Mouse (Mus musculus): ENCODE data around the gene Apol8. TPM values are rescaled to one million over a fixed set of nuclear protein-coding genes. Genes with fewer than 3 reads are reported as not detected.
"Not testable (repeated sequence)": the region's sequence is repeated elsewhere in the genome, so short reads cannot be mapped to it uniquely, and the experiment has no call there.

Apol8 gene
- polyA plus RNA-seq, 1 experiment = not detected

- H3K4me3 ChIP-seq (ENCODE audit: insufficient read depth, low read depth, low read length) = no peak overlapping the region
- no peaks in the 10 kb centered on the region for H3K4me1 ChIP-seq (ENCODE audit: control insufficient read depth, insufficient read depth, insufficient read length, low read length)
- no peak overlapping the region for H3K27ac ChIP-seq (replicated peaks; ENCODE audit: low read depth, low read length)
Measured at GRCm38 (mm10) chr15:77748414-77748813, 8.4 kb downstream of the Apol8 start.

DNA sequence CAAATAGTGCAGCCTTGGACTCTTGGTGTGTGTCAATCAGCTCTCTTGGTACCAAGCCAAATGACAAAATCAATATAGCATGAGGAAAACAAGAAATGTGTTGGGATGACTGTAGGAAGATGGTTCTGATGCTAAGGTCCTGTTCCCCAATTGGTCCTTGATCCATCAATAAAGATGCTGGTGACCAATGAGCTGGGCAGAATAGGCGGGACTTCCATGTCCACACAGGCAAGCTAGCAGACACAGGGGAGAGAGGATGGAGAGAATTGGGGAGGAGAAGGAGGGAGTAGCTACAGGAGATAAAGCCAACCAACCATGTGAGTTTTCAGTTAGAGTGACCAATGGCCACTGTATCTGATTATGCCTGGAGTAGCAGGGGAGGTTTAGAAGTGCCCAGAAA lies 10.5 kb downstream of the Apol8 start:
- no peak overlapping the region for H3K4me3 ChIP-seq (ENCODE audit: insufficient read depth, low read depth, low read length)
- no peak overlapping the region for H3K27ac ChIP-seq (replicated peaks; ENCODE audit: low read depth, low read length)
- no peaks in the 10 kb centered on the region for H3K4me1 ChIP-seq (ENCODE audit: control insufficient read depth, insufficient read depth, insufficient read length, low read length)

GRCm38 (mm10) chr15:77745081-77745480 lies 11.7 kb downstream of the Apol8 start:
- Histone ChIP-seq H3K27ac (replicated peaks; ENCODE audit: low read depth, low read length) (no peak overlapping the region), H3K4me3 (ENCODE audit: insufficient read depth, low read depth, low read length) (no peak overlapping the region), H3K4me1 (ENCODE audit: control insufficient read depth, insufficient read depth, insufficient read length, low read length) (no peaks in the 10 kb centered on the region)

DNA sequence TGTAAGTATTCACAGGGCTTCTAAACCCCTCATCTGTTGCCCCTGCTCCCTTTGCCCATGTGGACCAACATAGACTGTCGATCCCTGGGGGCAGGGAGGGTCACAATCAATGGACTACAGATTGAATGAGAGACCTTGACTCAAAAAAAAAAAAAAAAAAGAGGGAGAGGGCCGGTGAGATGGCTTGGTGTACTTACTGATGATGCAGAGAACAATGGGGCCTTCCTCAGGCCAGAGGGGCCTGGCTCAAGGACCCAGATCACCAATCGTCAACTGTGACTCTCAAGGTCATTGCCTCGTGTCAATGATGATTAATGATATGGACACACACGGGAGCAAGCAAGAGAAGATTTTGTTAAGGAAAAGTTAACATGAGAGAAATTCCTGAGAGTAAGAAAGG lies 12.2 kb downstream of the Apol8 start:
- Histone ChIP-seq H3K4me3 (ENCODE audit: insufficient read depth, low read depth, low read length) (no peak overlapping the region), H3K27ac (replicated peaks; ENCODE audit: low read depth, low read length) (no peak overlapping the region), H3K4me1 (ENCODE audit: control insufficient read depth, insufficient read depth, insufficient read length, low read length) (no peaks in the 10 kb centered on the region)

DNA sequence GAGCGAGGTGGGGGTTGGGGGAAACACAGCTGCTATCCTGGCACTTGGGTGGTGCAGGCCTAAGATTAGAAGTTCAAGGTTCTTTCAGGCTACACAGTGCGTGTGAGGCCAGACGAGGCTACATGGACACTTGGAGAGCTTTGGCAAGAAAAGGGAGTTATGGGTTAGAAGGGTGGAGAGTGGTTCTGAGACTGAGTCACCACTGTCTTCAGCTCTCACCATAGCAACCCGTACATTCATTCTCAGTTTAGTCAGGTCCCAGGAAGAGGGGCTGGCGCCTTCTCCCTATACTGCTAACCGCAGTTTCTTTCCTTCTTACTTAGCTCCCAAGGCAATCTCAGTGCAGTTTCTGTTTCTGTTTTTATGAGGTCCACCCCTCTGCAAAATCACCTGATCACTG lies 15.2 kb downstream of the Apol8 start:
- not testable (repeated sequence) for H3K27ac ChIP-seq (replicated peaks; ENCODE audit: low read depth, low read length); H3K4me1 ChIP-seq (ENCODE audit: control insufficient read depth, insufficient read depth, insufficient read length, low read length); H3K4me3 ChIP-seq (ENCODE audit: insufficient read depth, low read depth, low read length)

DNA sequence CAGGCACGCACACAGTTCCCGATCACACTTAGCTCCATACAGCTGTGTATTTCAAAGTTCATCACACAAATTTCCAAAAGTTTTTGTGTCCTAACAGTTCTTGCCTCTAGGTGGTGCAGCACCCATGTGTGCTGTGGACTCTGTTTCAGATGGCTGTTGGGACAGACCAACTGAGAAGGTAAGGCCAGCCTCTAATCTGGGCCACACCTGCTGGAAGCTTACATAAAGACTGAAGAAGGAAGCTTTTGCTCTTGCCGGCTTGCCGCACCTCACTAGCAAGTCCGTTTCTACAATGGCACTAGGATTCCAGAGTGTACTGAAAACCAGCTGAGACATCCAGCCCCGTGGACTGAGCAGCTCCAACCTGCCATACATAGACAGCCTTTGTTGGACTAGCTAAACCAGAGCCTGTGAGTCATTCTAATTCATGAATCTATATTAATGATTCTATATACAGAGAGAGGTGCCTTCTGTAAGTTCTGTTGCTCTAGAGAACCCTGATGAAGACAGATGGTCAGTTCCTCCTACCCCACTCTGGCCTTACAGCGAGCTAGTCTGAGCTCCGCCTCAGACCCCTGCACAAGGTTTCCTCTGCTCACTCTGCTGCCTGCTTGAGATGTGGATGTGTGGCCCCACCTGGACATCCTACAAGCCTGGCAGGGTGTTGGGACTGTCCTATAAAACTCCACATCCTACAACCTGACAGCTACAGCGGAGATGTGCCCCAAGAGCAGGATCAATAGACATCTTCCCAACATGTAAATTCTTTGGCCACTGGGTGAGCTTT lies 16.1 kb downstream of the Apol8 start:
- H3K4me3 ChIP-seq (ENCODE audit: insufficient read depth, low read depth, low read length) = no peak overlapping the region
- no peaks in the 10 kb centered on the region for H3K4me1 ChIP-seq (ENCODE audit: control insufficient read depth, insufficient read depth, insufficient read length, low read length)
- no peak overlapping the region for H3K27ac ChIP-seq (replicated peaks; ENCODE audit: low read depth, low read length)

- H3K4me3 ChIP-seq (ENCODE audit: insufficient read depth, low read depth, low read length); H3K4me1 ChIP-seq (ENCODE audit: control insufficient read depth, insufficient read depth, insufficient read length, low read length); H3K27ac ChIP-seq (replicated peaks; ENCODE audit: low read depth, low read length): not testable (repeated sequence)
Measured at GRCm38 (mm10) chr15:77733903-77734302, 22.9 kb downstream of the Apol8 start.

DNA sequence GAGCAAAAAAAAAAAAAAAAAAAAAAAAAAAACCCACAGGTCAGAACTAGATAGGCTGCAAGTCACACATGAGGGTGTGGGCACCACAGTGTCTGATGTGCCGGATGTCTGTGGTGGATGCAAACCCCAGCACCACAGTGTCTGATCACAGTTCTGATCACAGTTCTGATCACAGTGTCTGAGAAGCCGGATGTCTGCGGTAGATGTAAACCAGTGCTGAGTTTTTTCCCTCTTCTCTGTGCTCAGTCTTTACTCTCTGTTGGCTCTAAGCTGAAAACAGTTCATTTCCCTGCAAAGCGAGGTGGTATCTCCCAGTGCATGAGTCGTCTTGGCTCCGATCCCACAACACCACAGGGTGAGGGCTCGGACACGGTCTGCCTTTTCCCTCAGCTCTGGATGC lies 23.4 kb downstream of the Apol8 start:
- H3K4me1 ChIP-seq (ENCODE audit: control insufficient read depth, insufficient read depth, insufficient read length, low read length); H3K27ac ChIP-seq (replicated peaks; ENCODE audit: low read depth, low read length); H3K4me3 ChIP-seq (ENCODE audit: insufficient read depth, low read depth, low read length): not testable (repeated sequence)

DNA sequence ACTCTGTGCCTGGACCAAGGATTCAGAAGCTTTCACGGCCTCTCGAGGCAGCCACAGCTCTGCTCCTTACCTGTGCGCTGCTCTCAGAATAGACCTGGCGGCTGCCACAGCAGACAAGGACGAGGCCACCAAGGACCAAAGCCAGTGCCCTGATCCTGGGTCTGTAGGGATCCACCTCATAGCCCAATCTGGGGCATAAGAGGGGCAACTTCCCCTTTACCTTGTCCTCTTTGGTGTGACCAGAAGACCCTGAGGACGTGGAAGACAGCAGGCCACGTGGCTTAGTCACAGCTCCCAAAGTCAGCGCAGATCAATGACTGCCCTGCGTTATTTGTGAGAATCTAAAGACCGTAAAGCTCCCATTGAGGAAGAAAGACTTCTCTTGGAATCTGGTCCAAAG lies 24.0 kb downstream of the Apol8 start:
- H3K4me3 ChIP-seq (ENCODE audit: insufficient read depth, low read depth, low read length); H3K27ac ChIP-seq (replicated peaks; ENCODE audit: low read depth, low read length); H3K4me1 ChIP-seq (ENCODE audit: control insufficient read depth, insufficient read depth, insufficient read length, low read length): not testable (repeated sequence)

GRCm38 (mm10) chr15:77731605-77732004 lies 25.2 kb downstream of the Apol8 start:
- Histone ChIP-seq H3K4me3 (ENCODE audit: insufficient read depth, low read depth, low read length) (no peak overlapping the region), H3K4me1 (ENCODE audit: control insufficient read depth, insufficient read depth, insufficient read length, low read length) (no peaks in the 10 kb centered on the region), H3K27ac (replicated peaks; ENCODE audit: low read depth, low read length) (no peak overlapping the region)

DNA sequence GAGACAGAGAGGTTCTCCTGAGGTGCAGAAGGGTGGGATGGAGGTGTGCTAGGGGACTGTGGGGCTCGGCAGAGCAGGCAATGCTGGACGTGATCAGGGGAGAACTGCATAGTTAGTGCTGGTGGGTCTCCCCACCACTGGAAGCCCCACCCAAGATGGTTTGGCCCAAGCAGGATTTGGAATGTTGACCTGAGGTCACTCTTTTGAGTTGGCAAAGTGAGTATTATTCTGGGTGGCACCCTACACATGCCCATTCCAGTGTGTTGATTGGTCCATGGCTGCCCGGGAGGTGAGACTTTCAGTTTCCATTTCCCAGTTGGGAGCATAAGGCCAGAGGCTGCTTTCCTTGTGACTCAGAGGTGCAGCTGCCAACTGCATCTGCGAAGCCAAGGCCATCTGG lies 28.1 kb downstream of the Apol8 start, which contains the start of gene Apol9b:
Gene Apol9b (plus strand): TSS at position 301 of the 400 bp plus-strand sequence.
- H3K4me3 ChIP-seq (ENCODE audit: insufficient read depth, low read depth, low read length); H3K4me1 ChIP-seq (ENCODE audit: control insufficient read depth, insufficient read depth, insufficient read length, low read length); H3K27ac ChIP-seq (replicated peaks; ENCODE audit: low read depth, low read length): not testable (repeated sequence)

DNA sequence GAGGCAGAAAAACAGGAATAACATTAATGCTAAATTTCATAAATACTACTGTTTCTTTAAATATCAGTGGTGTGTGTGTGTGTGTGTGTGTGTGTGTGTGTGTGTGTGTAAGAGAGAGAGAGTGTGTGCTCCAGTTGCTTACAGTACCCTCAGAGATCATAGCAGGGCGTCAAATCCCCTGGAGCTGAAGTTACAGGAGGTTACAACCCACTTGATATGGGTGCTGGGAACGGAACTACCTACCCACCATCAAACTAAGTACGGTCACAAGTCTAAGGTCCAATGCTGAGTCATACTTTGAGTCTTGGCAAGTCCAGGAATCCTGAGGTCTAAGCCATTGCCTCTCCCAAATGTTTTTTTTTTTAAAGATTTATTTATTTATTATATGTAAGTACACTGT lies 29.1 kb downstream of the Apol8 start:
- H3K4me3 ChIP-seq (ENCODE audit: insufficient read depth, low read depth, low read length); H3K27ac ChIP-seq (replicated peaks; ENCODE audit: low read depth, low read length); H3K4me1 ChIP-seq (ENCODE audit: control insufficient read depth, insufficient read depth, insufficient read length, low read length): not testable (repeated sequence)

DNA sequence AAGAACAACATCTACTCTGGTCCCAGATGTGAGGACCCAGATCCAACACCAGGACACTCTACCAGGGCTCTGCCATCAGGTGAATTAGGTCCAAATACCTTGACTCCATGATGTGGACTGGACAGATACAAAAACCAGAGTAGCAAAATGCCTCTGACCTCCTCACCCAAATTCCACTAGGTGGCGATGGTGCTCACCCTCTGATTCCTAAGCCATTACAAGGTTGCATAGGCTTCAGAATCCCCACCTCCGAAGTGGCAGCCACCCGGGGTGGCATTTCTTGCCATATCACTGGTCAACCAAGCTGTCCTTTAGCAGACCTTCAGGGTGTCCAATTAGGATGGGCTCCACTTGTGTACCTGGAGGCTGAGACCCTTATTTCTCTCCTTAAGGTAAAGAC lies 29.7 kb downstream of the Apol8 start:
- not testable (repeated sequence) for H3K4me3 ChIP-seq (ENCODE audit: insufficient read depth, low read depth, low read length); H3K4me1 ChIP-seq (ENCODE audit: control insufficient read depth, insufficient read depth, insufficient read length, low read length); H3K27ac ChIP-seq (replicated peaks; ENCODE audit: low read depth, low read length)

DNA sequence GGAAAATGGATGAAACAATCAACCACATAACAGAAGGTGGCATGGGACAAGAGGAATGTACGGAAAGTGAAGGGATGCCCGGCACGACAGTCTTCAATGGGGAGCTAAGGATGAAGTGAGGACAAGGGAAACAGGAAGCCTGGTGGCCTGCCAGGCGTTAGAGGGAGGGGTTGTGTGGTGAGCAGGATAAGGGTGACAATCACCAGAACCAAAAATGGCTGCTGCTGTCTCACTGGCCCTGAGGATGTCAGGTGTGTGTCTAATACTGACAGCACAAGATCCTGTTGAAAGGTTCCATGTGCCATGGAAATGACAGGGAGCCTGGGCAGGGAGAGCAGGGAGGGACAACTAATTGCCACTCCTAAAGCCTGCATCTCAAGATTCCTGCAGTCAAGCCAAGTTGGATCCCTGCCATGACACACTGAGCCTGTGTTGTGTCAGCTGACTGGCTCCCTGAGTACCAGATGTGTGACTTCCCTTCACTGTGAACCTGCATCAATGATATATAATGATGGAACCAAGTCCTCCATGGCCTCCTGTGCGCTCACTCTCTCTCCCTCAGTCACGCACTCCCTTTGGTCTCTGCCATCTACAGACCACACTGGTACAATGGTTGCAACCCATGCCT lies 31.3 kb downstream of the Apol8 start:
- not testable (repeated sequence) for H3K27ac ChIP-seq (replicated peaks; ENCODE audit: low read depth, low read length); H3K4me3 ChIP-seq (ENCODE audit: insufficient read depth, low read depth, low read length); H3K4me1 ChIP-seq (ENCODE audit: control insufficient read depth, insufficient read depth, insufficient read length, low read length)

DNA sequence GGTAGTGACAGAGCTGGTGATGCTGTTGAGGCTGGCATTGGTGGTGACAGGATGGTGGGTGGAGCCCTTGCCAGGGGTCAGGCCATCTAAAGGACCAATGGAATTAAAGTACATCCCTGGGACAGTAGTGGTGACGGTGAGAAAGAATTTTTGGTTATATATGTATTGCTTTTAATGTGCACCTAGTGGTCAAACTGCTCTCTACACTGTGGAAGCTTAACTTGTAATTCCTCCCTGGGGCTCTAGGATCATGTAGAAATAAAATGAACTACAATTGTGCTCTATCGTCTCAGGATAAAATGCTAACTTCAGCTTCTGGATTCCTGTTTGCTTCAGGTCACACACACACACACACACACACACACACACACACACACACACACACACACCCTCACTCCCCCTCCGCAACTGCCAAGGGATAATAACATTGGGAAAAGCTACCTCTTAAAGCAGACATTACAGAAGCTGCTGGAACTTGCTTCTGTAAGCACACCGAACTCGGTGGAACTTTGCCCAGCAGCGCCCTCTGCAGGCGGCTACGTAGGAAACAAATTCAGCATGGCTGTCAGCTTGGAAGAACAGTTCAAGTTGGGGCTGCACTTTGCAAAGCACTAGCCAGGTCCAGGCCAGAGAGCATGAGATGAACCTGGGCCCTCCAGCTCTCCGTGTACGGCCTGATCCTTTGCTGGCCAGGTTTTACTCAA lies 32.4 kb downstream of the Apol8 start:
- H3K27ac ChIP-seq (replicated peaks; ENCODE audit: low read depth, low read length); H3K4me3 ChIP-seq (ENCODE audit: insufficient read depth, low read depth, low read length); H3K4me1 ChIP-seq (ENCODE audit: control insufficient read depth, insufficient read depth, insufficient read length, low read length): not testable (repeated sequence)

DNA sequence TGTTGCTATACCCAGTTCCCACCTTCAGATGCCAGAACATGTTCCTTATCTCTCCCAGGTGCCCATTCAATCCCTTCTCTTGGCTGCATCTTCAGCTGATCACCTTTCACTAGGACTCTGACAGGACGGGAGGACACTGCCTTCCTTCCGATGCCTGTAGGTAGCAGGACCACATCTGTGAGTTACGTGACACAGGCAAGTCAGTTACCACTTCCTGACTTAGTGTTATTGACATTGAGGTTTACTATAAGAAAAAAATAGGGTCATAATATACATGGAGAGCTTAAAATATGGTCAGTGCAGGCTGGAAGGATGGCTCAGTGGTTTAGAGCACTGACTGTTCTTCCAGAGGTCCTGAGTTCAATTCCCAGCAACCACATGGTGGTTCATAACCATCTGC lies 35.3 kb downstream of the Apol8 start:
- H3K4me3 ChIP-seq (ENCODE audit: insufficient read depth, low read depth, low read length); H3K27ac ChIP-seq (replicated peaks; ENCODE audit: low read depth, low read length); H3K4me1 ChIP-seq (ENCODE audit: control insufficient read depth, insufficient read depth, insufficient read length, low read length): not testable (repeated sequence)
